Mouse (Mus musculus) ES-CJ7 (cell line): ENCODE data around the gene Serpinc1.
A peak's percentile ranks its signal among the peaks of the same experiment; 100 is the strongest.
"Not testable (repeated sequence)": the region's sequence is repeated elsewhere in the genome, so short reads cannot be mapped to it uniquely, and the experiment has no call there.

Source experiments
- DNase-seq: peaks from one replicate; pipeline ENCODE4 v3.0.0; 2011; ENCODE audit warnings: low read depth, low spot score

The Serpinc1 gene

GRCm38 (mm10) chr1:160978071-160978735, at the start of gene Serpinc1:
TSS of gene Serpinc1 (plus strand) at chr1:160978585.
- no peak for DNase-seq

- DNase-seq = no peak
Measured at GRCm38 (mm10) chr1:160931320-160931719, 47.1 kb upstream of the Serpinc1 start.

- DNase-seq = peak; percentile 48
Measured at GRCm38 (mm10) chr1:160933896-160934482, 44.4 kb upstream of the Serpinc1 start.

GRCm38 (mm10) chr1:160935551-160935950, 42.8 kb upstream of the Serpinc1 start:
- peak; percentile 50 for DNase-seq

GRCm38 (mm10) chr1:160963199-160963598, 15.2 kb upstream of the Serpinc1 start:
- no peak for DNase-seq

GRCm38 (mm10) chr1:160967268-160967667, 11.1 kb upstream of the Serpinc1 start:
- DNase-seq = no peak

GRCm38 (mm10) chr1:160968643-160969042, 9.7 kb upstream of the Serpinc1 start:
- no peak for DNase-seq

GRCm38 (mm10) chr1:160980021-160980420, 1.6 kb downstream of the Serpinc1 start:
- DNase-seq = no peak

GRCm38 (mm10) chr1:160980537-160981234, 2.3 kb downstream of the Serpinc1 start:
- no peak for DNase-seq

GRCm38 (mm10) chr1:160981337-160981736, 3.0 kb downstream of the Serpinc1 start:
- no peak for DNase-seq

GRCm38 (mm10) chr1:160982887-160983286, 4.5 kb downstream of the Serpinc1 start:
- no peak for DNase-seq

GRCm38 (mm10) chr1:160984731-160985130, 6.3 kb downstream of the Serpinc1 start:
- DNase-seq = not testable (repeated sequence)

GRCm38 (mm10) chr1:160985477-160985876, 7.1 kb downstream of the Serpinc1 start:
- DNase-seq = no peak

- no peak for DNase-seq
Measured at GRCm38 (mm10) chr1:160986881-160987635, 8.7 kb downstream of the Serpinc1 start.

GRCm38 (mm10) chr1:160989395-160989794, 11.0 kb downstream of the Serpinc1 start:
- DNase-seq = peak; percentile 37

GRCm38 (mm10) chr1:160993851-160994250, 15.5 kb downstream of the Serpinc1 start:
- DNase-seq = no peak

- DNase-seq = no peak
Measured at GRCm38 (mm10) chr1:161004942-161005341, 26.6 kb downstream of the Serpinc1 start.

- DNase-seq = peak; percentile 42
Measured at GRCm38 (mm10) chr1:161005526-161005925, 27.1 kb downstream of the Serpinc1 start.

GRCm38 (mm10) chr1:161006471-161006870, 28.1 kb downstream of the Serpinc1 start:
- peak; percentile 28 for DNase-seq

- no peak for DNase-seq
Measured at GRCm38 (mm10) chr1:161008038-161008437, 29.7 kb downstream of the Serpinc1 start.

- DNase-seq = no peak
Measured at GRCm38 (mm10) chr1:161010436-161010835, 32.1 kb downstream of the Serpinc1 start.

- no peak for DNase-seq
Measured at GRCm38 (mm10) chr1:161016378-161016777, 38.0 kb downstream of the Serpinc1 start.
